Mouse (Mus musculus): Measurements from ENCODE around the gene Prim2.

Prim2 gene

GRCm38 (mm10) chr1:33610026-33610721, 59.4 kb downstream of the Prim2 start:
- in situ Hi-C loops (cut with MboI, MseI), result no loop called here

GRCm38 (mm10) chr1:33608133-33608532, 61.5 kb downstream of the Prim2 start:
- in situ Hi-C loops (cut with MboI, MseI), result no loop called here

- in situ Hi-C loops (cut with MboI, MseI), result no loop called here
Observed at GRCm38 (mm10) chr1:33604087-33604699, 65.4 kb downstream of the Prim2 start.

- in situ Hi-C loops (cut with MboI, MseI), result no loop called here
Observed at GRCm38 (mm10) chr1:33599698-33600097, 69.9 kb downstream of the Prim2 start.

- in situ Hi-C loops (cut with MboI, MseI), result no loop called here
Observed at GRCm38 (mm10) chr1:33599019-33599667, 70.5 kb downstream of the Prim2 start.

- in situ Hi-C loops (cut with MboI, MseI), result no loop called here
Observed at GRCm38 (mm10) chr1:33597043-33597442, 72.6 kb downstream of the Prim2 start.

GRCm38 (mm10) chr1:33595936-33596335, 73.7 kb downstream of the Prim2 start:
- in situ Hi-C loops (cut with MboI, MseI), result no loop called here

- in situ Hi-C loops (cut with MboI, MseI), result no loop called here
Observed at GRCm38 (mm10) chr1:33594966-33595365, 74.6 kb downstream of the Prim2 start.

GRCm38 (mm10) chr1:33593718-33594388, 75.7 kb downstream of the Prim2 start:
- in situ Hi-C loops (cut with MboI, MseI), result no loop called here

GRCm38 (mm10) chr1:33591997-33592608, 77.5 kb downstream of the Prim2 start:
- in situ Hi-C loops (cut with MboI, MseI), result no loop called here

GRCm38 (mm10) chr1:33590556-33591411, 78.8 kb downstream of the Prim2 start:
- in situ Hi-C loops (cut with MboI, MseI), result no loop called here

GRCm38 (mm10) chr1:33589531-33589930, 80.1 kb downstream of the Prim2 start:
- in situ Hi-C loops (cut with MboI, MseI), result no loop called here

- in situ Hi-C loops (cut with MboI, MseI), result no loop called here
Observed at GRCm38 (mm10) chr1:33588557-33588956, 81.0 kb downstream of the Prim2 start.

- in situ Hi-C loops (cut with MboI, MseI), result no loop called here
Observed at GRCm38 (mm10) chr1:33584590-33584978, 85.0 kb downstream of the Prim2 start.

- in situ Hi-C loops (cut with MboI, MseI), result no loop called here
Observed at GRCm38 (mm10) chr1:33583817-33584589, 85.6 kb downstream of the Prim2 start.

- in situ Hi-C loops (cut with MboI, MseI), result no loop called here
Observed at GRCm38 (mm10) chr1:33578593-33578992, 91.0 kb downstream of the Prim2 start.

- in situ Hi-C loops (cut with MboI, MseI), result no loop called here
Observed at GRCm38 (mm10) chr1:33574459-33574858, 95.1 kb downstream of the Prim2 start.

- in situ Hi-C loops (cut with MboI, MseI), result no loop called here
Observed at GRCm38 (mm10) chr1:33565764-33566401, 103.7 kb downstream of the Prim2 start.

- in situ Hi-C loops (cut with MboI, MseI), result no loop called here
Observed at GRCm38 (mm10) chr1:33564032-33564431, 105.6 kb downstream of the Prim2 start.

- in situ Hi-C loops (cut with MboI, MseI), result no loop called here
Observed at GRCm38 (mm10) chr1:33563611-33564010, 106.0 kb downstream of the Prim2 start.
